Mouse (Mus musculus) brain, adult 2 months (tissue): ENCODE data around the gene Rs1.
A peak's percentile ranks its signal among the peaks of the same experiment; 100 is the strongest.
"Not testable (repeated sequence)": the region's sequence is repeated elsewhere in the genome, so short reads cannot be mapped to it uniquely, and the experiment has no call there.

ENCODE experiments used
- DNase-seq: peaks from one replicate; pipeline ENCODE4 v3.0.0; 2011; ENCODE audit warnings: low read depth, low spot score

Rs1 gene

GRCm38 (mm10) chrX:160767713-160768112, at the start of gene Rs1:
TSS of gene Rs1 (plus strand) at chrX:160768013.
- no peak for DNase-seq

- DNase-seq, result no peak
These were observed 32.2 kb upstream of the Rs1 start, which contains the start of gene Ppef1 for GRCm38 (mm10) chrX:160735650-160736049. TSS of gene Ppef1 (minus strand) at chrX:160735765.

- no peak for DNase-seq
These were observed 22.4 kb upstream of the Rs1 start for GRCm38 (mm10) chrX:160745399-160745798.

GRCm38 (mm10) chrX:160748653-160749052, 19.2 kb upstream of the Rs1 start:
- peak; percentile 18 for DNase-seq

- no peak for DNase-seq
These were observed 17.0 kb upstream of the Rs1 start for GRCm38 (mm10) chrX:160750808-160751207.

- DNase-seq, result peak; percentile 88
These were observed 2.2 kb upstream of the Rs1 start for GRCm38 (mm10) chrX:160765389-160766232.

- no peak for DNase-seq
These were observed 1.6 kb upstream of the Rs1 start for GRCm38 (mm10) chrX:160766233-160766616.

- DNase-seq, result not testable (repeated sequence)
These were observed 1.8 kb downstream of the Rs1 start for GRCm38 (mm10) chrX:160769622-160770021.

- DNase-seq, result peak; percentile 80
These were observed 5.2 kb downstream of the Rs1 start for GRCm38 (mm10) chrX:160773033-160773432.

GRCm38 (mm10) chrX:160782276-160782675, 14.5 kb downstream of the Rs1 start:
- peak; percentile 35 for DNase-seq

GRCm38 (mm10) chrX:160794920-160795319, 27.1 kb downstream of the Rs1 start:
- DNase-seq, result peak; percentile 13

- peak; percentile 62 for DNase-seq
These were observed 36.8 kb downstream of the Rs1 start for GRCm38 (mm10) chrX:160804409-160805150.

- DNase-seq, result peak; percentile 29
These were observed 40.4 kb downstream of the Rs1 start for GRCm38 (mm10) chrX:160808226-160808625.
